Mouse (Mus musculus): Measurements from ENCODE around the gene Ceacam20.
"Not testable (repeated sequence)": the region's sequence is repeated elsewhere in the genome, so short reads cannot be mapped to it uniquely, and the experiment has no call there.

Ceacam20 gene

GRCm38 (mm10) chr7:19964985-19965579 lies at the start of gene Ceacam20:
Gene Ceacam20, plus strand, starts transcription at chr7:19965412.
- no peak for DNase-seq (ENCODE audit: low read depth)

- DNase-seq (ENCODE audit: low read depth), result no peak
These were observed 45.1 kb upstream of the Ceacam20 start for GRCm38 (mm10) chr7:19920166-19920505.

- peak; percentile 83 for DNase-seq (ENCODE audit: low read depth)
These were observed 44.5 kb upstream of the Ceacam20 start, which contains the start of gene Pvr for GRCm38 (mm10) chr7:19920506-19921261. Gene Pvr, minus strand, starts transcription at chr7:19921160.

- peak; percentile 56 for DNase-seq (ENCODE audit: low read depth)
These were observed 41.9 kb upstream of the Ceacam20 start for GRCm38 (mm10) chr7:19923354-19923753.

- peak; percentile 66 for DNase-seq (ENCODE audit: low read depth)
These were observed 41.4 kb upstream of the Ceacam20 start for GRCm38 (mm10) chr7:19923797-19924196.

GRCm38 (mm10) chr7:19925376-19925775 lies 39.8 kb upstream of the Ceacam20 start:
- DNase-seq (ENCODE audit: low read depth), result no peak

- peak; percentile 71 for DNase-seq (ENCODE audit: low read depth)
These were observed 38.2 kb upstream of the Ceacam20 start for GRCm38 (mm10) chr7:19926849-19927480.

GRCm38 (mm10) chr7:19928486-19928885 lies 36.7 kb upstream of the Ceacam20 start:
- DNase-seq (ENCODE audit: low read depth), result no peak

GRCm38 (mm10) chr7:19930481-19930880 lies 34.7 kb upstream of the Ceacam20 start:
- not testable (repeated sequence) for DNase-seq (ENCODE audit: low read depth)

- peak; percentile 89 for DNase-seq (ENCODE audit: low read depth)
These were observed 32.9 kb upstream of the Ceacam20 start for GRCm38 (mm10) chr7:19932133-19932876.

- peak; percentile 92 for DNase-seq (ENCODE audit: low read depth)
These were observed 32.1 kb upstream of the Ceacam20 start for GRCm38 (mm10) chr7:19932877-19933809.

- DNase-seq (ENCODE audit: low read depth), result peak; percentile 81
These were observed 30.0 kb upstream of the Ceacam20 start for GRCm38 (mm10) chr7:19935171-19935751.

- DNase-seq (ENCODE audit: low read depth), result no peak
These were observed 29.3 kb upstream of the Ceacam20 start for GRCm38 (mm10) chr7:19935961-19936360.

- no peak for DNase-seq (ENCODE audit: low read depth)
These were observed 27.9 kb upstream of the Ceacam20 start for GRCm38 (mm10) chr7:19937229-19937821.

- peak; percentile 78 for DNase-seq (ENCODE audit: low read depth)
These were observed 25.5 kb upstream of the Ceacam20 start for GRCm38 (mm10) chr7:19939555-19940235.

- peak; percentile 86 for DNase-seq (ENCODE audit: low read depth)
These were observed 25.0 kb upstream of the Ceacam20 start for GRCm38 (mm10) chr7:19940256-19940655.

GRCm38 (mm10) chr7:19944709-19945108 lies 20.5 kb upstream of the Ceacam20 start:
- DNase-seq (ENCODE audit: low read depth), result peak; percentile 60

GRCm38 (mm10) chr7:19945201-19945600 lies 20.0 kb upstream of the Ceacam20 start:
- peak; percentile 78 for DNase-seq (ENCODE audit: low read depth)

GRCm38 (mm10) chr7:19945821-19946515 lies 19.2 kb upstream of the Ceacam20 start:
- peak; percentile 92 for DNase-seq (ENCODE audit: low read depth)

All from induced T-regulatory cell, adult 2 months (primary cell).